Mouse (Mus musculus) lung, embryonic 16.5 days (tissue): ENCODE measurements at regions not wholly inside any gene's neighbourhood (a gene's known extent, or its start where the extent isn't known, plus 50 kb on each side); places are given as distances from the start of the nearest gene placed in this dataset.
A peak's percentile ranks its signal among the peaks of the same experiment; 100 is the strongest.

Source experiments
- ATAC-seq: fragments of 200-750 bp; cut with Nextera tagmentation; 2 replicates; pipeline ENCODE4 v1.8.0; 2017; ENCODE audit warnings: low read depth, mild to moderate bottlenecking, moderate library complexity
- H3K27ac ChIP-seq: fragments of 300-500 bp; sonication (generic); 2 replicates; pipeline ENCODE4 v1.5.1; 2014; ENCODE audit warnings: mild to moderate bottlenecking, control low read depth, low read length
- H3K27me3 ChIP-seq: fragments of 300-500 bp; sonication (generic); 2 replicates; pipeline ENCODE4 v1.6.1; 2014; ENCODE audit warnings: low read depth, low read length, mixed read lengths; ENCODE audit not compliant: control insufficient read depth, insufficient read depth
- H3K36me3 ChIP-seq: fragments of 300-500 bp; sonication (generic); 2 replicates; pipeline ENCODE4 v1.6.1; 2014; ENCODE audit warnings: low read length; ENCODE audit not compliant: control insufficient read depth, insufficient read depth
- H3K4me1 ChIP-seq: fragments of 300-500 bp; sonication (generic); replicated peaks from 2 replicates; pipeline ENCODE4 v1.6.1; 2014; ENCODE audit warnings: low read length, mixed read lengths; ENCODE audit not compliant: control insufficient read depth, insufficient read depth
- H3K4me2 ChIP-seq: fragments of 300-500 bp; sonication (generic); 2 replicates; pipeline ENCODE4 v1.6.1; 2014; ENCODE audit warnings: low read depth, low read length, control low read depth
- H3K4me3 ChIP-seq: fragments of 300-500 bp; sonication (generic); 2 replicates; pipeline ENCODE4 v1.5.1; 2014; ENCODE audit warnings: mild to moderate bottlenecking, low read length, control low read depth
- H3K9ac ChIP-seq: fragments of 300-500 bp; sonication (generic); 2 replicates; pipeline ENCODE4 v1.6.1; 2014; ENCODE audit warnings: low read length, control low read depth
- H3K9me3 ChIP-seq: fragments of 300-500 bp; sonication (generic); 2 replicates; pipeline ENCODE4 v1.6.1; 2016; ENCODE audit warnings: low read length; ENCODE audit not compliant: control insufficient read depth
- WGBS: fragments of 180-500 bp; shearing (Covaris S2); extraction: QIAGEN DNeasy Blood & Tissue Kit; methylation state at CpG from one replicate; pipeline ENCODE4 v1.1.7; 2014; 5-methylcytosine and 5-hydroxymethylcytosine counted together

GRCm38 (mm10) chr3:65478215-65478614 is 50.0 kb upstream of the Tiparp start:
- ATAC-seq: no peak
- H3K4me2 ChIP-seq: no peak overlapping the region
- H3K4me1 ChIP-seq: peaks cover 11% of the 10 kb centered on the region
- 85% methylated on average over 6 of the region's 6 CpGs for WGBS
- H3K9ac ChIP-seq: no peak overlapping the region
- no peaks in the 10 kb centered on the region for H3K36me3 ChIP-seq
- H3K27ac ChIP-seq: no peak overlapping the region
- H3K4me3 ChIP-seq: no peak overlapping the region
- H3K27me3 ChIP-seq: no peaks in the 10 kb centered on the region
- no peaks in the 10 kb centered on the region; the same call in 1 of the 2 replicates for H3K9me3 ChIP-seq

GRCm38 (mm10) chr3:65477111-65477510 is 51.1 kb upstream of the Tiparp start:
- Histone ChIP-seq H3K4me2 (no peak overlapping the region), H3K4me1 (peaks cover 3% of the 10 kb centered on the region), H3K9me3 (no peaks in the 10 kb centered on the region; the same call in 1 of the 2 replicates), H3K27ac (no peak overlapping the region), H3K36me3 (no peaks in the 10 kb centered on the region), H3K4me3 (no peak overlapping the region), H3K9ac (no peak overlapping the region), H3K27me3 (no peaks in the 10 kb centered on the region)
- no peak for ATAC-seq
- 43% methylated on average over 4 of the region's 4 CpGs for WGBS

GRCm38 (mm10) chr3:65476091-65476953 is 51.9 kb upstream of the Tiparp start:
- Histone ChIP-seq H3K36me3 (no peaks in the 10 kb centered on the region), H3K27ac (no peak overlapping the region), H3K9ac (no peak overlapping the region), H3K4me2 (no peak overlapping the region), H3K27me3 (no peaks in the 10 kb centered on the region), H3K9me3 (no peaks in the 10 kb centered on the region; the same call in 1 of the 2 replicates), H3K4me1 (0 out of 2 replicates have a peak, but pooled peaks cover 2% of the 10 kb centered on the region), H3K4me3 (no peak overlapping the region)
- 77% methylated on average over 19 of the region's 19 CpGs for WGBS
- peak; percentile 72; the same call in 1 of the 2 replicates for ATAC-seq

- Histone ChIP-seq H3K4me1 (0 out of 2 replicates have a peak, but pooled peaks cover 2% of the 10 kb centered on the region), H3K27ac (no peak overlapping the region), H3K9ac (no peak overlapping the region), H3K36me3 (no peaks in the 10 kb centered on the region), H3K9me3 (no peaks in the 10 kb centered on the region; the same call in 1 of the 2 replicates), H3K4me3 (no peak overlapping the region), H3K27me3 (no peaks in the 10 kb centered on the region), H3K4me2 (no peak overlapping the region)
- WGBS: 63% methylated on average over 7 of the region's 7 CpGs
- no peak for ATAC-seq
Measured at GRCm38 (mm10) chr3:65474585-65474984, 53.6 kb upstream of the Tiparp start.

GRCm38 (mm10) chr3:65471796-65472195 is 56.4 kb upstream of the Tiparp start:
- no peak for ATAC-seq
- Histone ChIP-seq H3K4me3 (no peak overlapping the region), H3K4me1 (0 out of 2 replicates have a peak, but pooled peaks cover 2% of the 10 kb centered on the region), H3K4me2 (no peak overlapping the region), H3K9me3 (no peaks in the 10 kb centered on the region), H3K27ac (no peak overlapping the region), H3K36me3 (no peaks in the 10 kb centered on the region), H3K27me3 (no peaks in the 10 kb centered on the region), H3K9ac (no peak overlapping the region)
- 87% methylated on average over 7 of the region's 7 CpGs for WGBS

GRCm38 (mm10) chr3:65469207-65469606 is 59.0 kb upstream of the Tiparp start:
- no peak overlapping the region for H3K9ac ChIP-seq
- H3K27ac ChIP-seq: no peak overlapping the region
- 61% methylated on average over 4 of the region's 4 CpGs for WGBS
- no peaks in the 10 kb centered on the region for H3K36me3 ChIP-seq
- no peak overlapping the region for H3K4me2 ChIP-seq
- H3K4me3 ChIP-seq: no peak overlapping the region
- H3K4me1 ChIP-seq: no peaks in the 10 kb centered on the region
- ATAC-seq: no peak
- no peaks in the 10 kb centered on the region for H3K9me3 ChIP-seq
- H3K27me3 ChIP-seq: no peaks in the 10 kb centered on the region

GRCm38 (mm10) chr3:65464769-65465168 is 63.4 kb upstream of the Tiparp start:
- 38% methylated on average over 5 of the region's 5 CpGs for WGBS
- Histone ChIP-seq H3K9ac (no peak overlapping the region), H3K9me3 (no peaks in the 10 kb centered on the region), H3K36me3 (no peaks in the 10 kb centered on the region), H3K27me3 (no peaks in the 10 kb centered on the region), H3K4me1 (0 out of 2 replicates have a peak, but pooled peaks cover 2% of the 10 kb centered on the region), H3K27ac (no peak overlapping the region), H3K4me2 (no peak overlapping the region), H3K4me3 (no peak overlapping the region)
- ATAC-seq: peak; percentile 56

- Histone ChIP-seq H3K27ac (no peak overlapping the region), H3K36me3 (no peaks in the 10 kb centered on the region), H3K9me3 (no peaks in the 10 kb centered on the region), H3K27me3 (no peaks in the 10 kb centered on the region), H3K4me1 (peaks cover 6% of the 10 kb centered on the region), H3K4me2 (no peak overlapping the region), H3K4me3 (no peak overlapping the region), H3K9ac (no peak overlapping the region)
- WGBS: 64% methylated on average over 4 of the region's 4 CpGs
- ATAC-seq: no peak
Measured at GRCm38 (mm10) chr3:65460936-65461335, 67.3 kb upstream of the Tiparp start.

- H3K9ac ChIP-seq: no peak overlapping the region
- H3K4me1 ChIP-seq: peaks cover 15% of the 10 kb centered on the region
- WGBS: 57% methylated on average over 5 of the region's 5 CpGs
- no peaks in the 10 kb centered on the region for H3K27me3 ChIP-seq
- no peaks in the 10 kb centered on the region for H3K36me3 ChIP-seq
- no peaks in the 10 kb centered on the region for H3K9me3 ChIP-seq
- no peak overlapping the region for H3K27ac ChIP-seq
- H3K4me3 ChIP-seq: no peak overlapping the region
- no peak overlapping the region for H3K4me2 ChIP-seq
- ATAC-seq: 0 out of 2 replicates have a peak, but pooled peaks have one; percentile 12
Measured at GRCm38 (mm10) chr3:65459702-65460101, 67.3 kb upstream of the Ssr3 start.
